Mouse (Mus musculus): ENCODE data around the gene 1700102P08Rik. TPM values are rescaled to one million over a fixed set of nuclear protein-coding genes. Genes with fewer than 3 reads are reported as not detected.

Gene 1700102P08Rik
- total RNA-seq (2023): 4.1 to 6.6 TPM (median 5.6 TPM) in 4 replicates

GRCm38 (mm10) chr9:108392676-108393075, at the start of gene 1700102P08Rik:
TSS of gene 1700102P08Rik (plus strand) at chr9:108392805.

GRCm38 (mm10) chr9:108347540-108348289, 44.9 kb upstream of the 1700102P08Rik start, which contains the start of gene Usp4:
TSS of gene Usp4 (plus strand) at chr9:108347853.

DNA sequence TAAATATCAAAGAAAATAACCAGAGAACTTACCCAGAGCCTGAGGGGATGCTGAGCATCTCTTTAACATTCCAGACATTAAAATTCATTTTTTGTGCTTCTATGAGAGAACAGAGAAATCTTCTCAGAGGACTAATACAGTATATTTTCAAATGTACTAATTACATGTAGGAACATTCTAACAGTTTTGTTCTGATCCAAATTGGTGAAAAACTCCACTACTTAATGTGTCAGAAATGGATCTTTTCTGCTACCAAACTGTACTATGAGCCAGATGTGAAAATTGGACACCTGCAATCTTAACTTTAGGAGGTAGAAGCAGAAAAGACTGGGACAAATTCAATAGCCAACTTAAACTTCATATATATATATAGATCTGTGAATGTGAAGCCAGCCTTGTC, 35.8 kb downstream of the 1700102P08Rik start, which contains the start of gene Ccdc36:
Gene Ccdc36, minus strand, starts transcription at position 101 of the 400 bp plus-strand sequence.

DNA sequence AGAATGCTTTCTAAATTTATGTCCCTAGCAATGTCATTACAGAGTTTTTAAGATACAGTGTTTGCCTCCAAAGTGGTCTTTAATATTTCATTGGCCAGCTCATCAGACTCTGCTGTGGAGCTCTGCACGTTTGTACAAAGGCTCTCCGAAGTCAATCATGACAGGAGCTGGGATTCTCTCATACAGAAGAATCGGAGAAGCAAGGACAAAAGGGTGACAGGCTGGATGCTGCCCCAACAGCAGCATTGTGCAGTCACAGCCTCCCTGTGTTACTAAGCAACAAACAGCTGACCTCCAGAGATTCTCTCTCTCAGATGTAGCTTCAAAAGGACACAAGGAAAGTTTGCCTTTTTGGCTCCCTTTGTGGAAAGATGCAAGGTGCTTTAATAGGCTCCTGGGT, 43.6 kb downstream of the 1700102P08Rik start, which contains the start of gene BC048562:
Gene BC048562, plus strand, starts transcription at position 301 of the 400 bp plus-strand sequence.

Other genes with a start within 250 kb of the 1700102P08Rik start
- 0.12 to 0.43 TPM (median 0.21 TPM) in 4 replicates for gene Bsn, start 202.4 kb upstream of the 1700102P08Rik start, total RNA-seq (2023)
- 21.3 to 25.8 TPM (median 23.0 TPM) in 4 replicates for gene Dag1, start 128.8 kb upstream of the 1700102P08Rik start, total RNA-seq (2023)
- 4.3 to 9.3 TPM (median 6.5 TPM) in 4 replicates for gene Nicn1, start 102.4 kb upstream of the 1700102P08Rik start, total RNA-seq (2023)
- 1.5 to 2.8 TPM (median 1.7 TPM) in 4 replicates for gene Amt, start 96.0 kb upstream of the 1700102P08Rik start, total RNA-seq (2023)
- 459 to 484 TPM (median 482 TPM) in 4 replicates for gene Rhoa, start 86.7 kb upstream of the 1700102P08Rik start, total RNA-seq (2023)
- 8.2 to 15.1 TPM (median 11.3 TPM) in 4 replicates for gene Tcta, start 86.6 kb upstream of the 1700102P08Rik start, total RNA-seq (2023)
- gene Gpx1, start 53.9 kb upstream of the 1700102P08Rik start, total RNA-seq (2023): 310 to 331 TPM (median 320 TPM) in 4 replicates
- 176 to 184 TPM (median 183 TPM) in 4 replicates for gene Usp4, start 45.0 kb upstream of the 1700102P08Rik start, total RNA-seq (2023)
- gene Ccdc36, start 35.7 kb downstream of the 1700102P08Rik start, total RNA-seq (2023): not detected in 4 replicates
- gene BC048562, start 43.7 kb downstream of the 1700102P08Rik start, total RNA-seq (2023): not detected in 4 replicates
- 21.9 to 31.4 TPM (median 28.3 TPM) in 4 replicates for gene Ccdc71, start 67.7 kb downstream of the 1700102P08Rik start, total RNA-seq (2023)
- 2.1 to 5.2 TPM (median 3.3 TPM) in 4 replicates for gene Klhdc8b, start 68.8 kb downstream of the 1700102P08Rik start, total RNA-seq (2023)
- 0.13 to 0.83 TPM (median 0.24 TPM) in 3 of 4 replicates, not detected in the other for gene Lamb2, start 86.9 kb downstream of the 1700102P08Rik start, total RNA-seq (2023)
- gene Usp19, start 97.8 kb downstream of the 1700102P08Rik start, total RNA-seq (2023): 287 to 325 TPM (median 308 TPM) in 4 replicates
- gene Qars, start 114.9 kb downstream of the 1700102P08Rik start, total RNA-seq (2023): 173 to 207 TPM (median 195 TPM) in 4 replicates
- gene Qrich1, start 124.0 kb downstream of the 1700102P08Rik start, total RNA-seq (2023): 219 to 250 TPM (median 225 TPM) in 4 replicates
- gene Impdh2, start 167.5 kb downstream of the 1700102P08Rik start, total RNA-seq (2023): 174 to 207 TPM (median 193 TPM) in 4 replicates
- gene Ndufaf3, start 174.6 kb downstream of the 1700102P08Rik start, total RNA-seq (2023): 24.6 to 30.8 TPM (median 25.4 TPM) in 4 replicates
- gene Dalrd3, start 177.1 kb downstream of the 1700102P08Rik start, total RNA-seq (2023): 79.6 to 104 TPM (median 84.6 TPM) in 4 replicates
- gene Wdr6, start 185.9 kb downstream of the 1700102P08Rik start, total RNA-seq (2023): 40.1 to 42.8 TPM (median 42.0 TPM) in 4 replicates
- gene P4htm, start 204.9 kb downstream of the 1700102P08Rik start, total RNA-seq (2023): 4.0 to 6.6 TPM (median 5.5 TPM) in 4 replicates

Measured in B cell, adult 62 days (primary cell).